Mouse (Mus musculus): Measurements from ENCODE around the gene Olfr64. TPM values are rescaled to one million over a fixed set of nuclear protein-coding genes. Genes with fewer than 3 reads are reported as not detected.

Gene Olfr64
- polyA plus RNA-seq, 1 experiment from 2014 or later, result not detected

DNA sequence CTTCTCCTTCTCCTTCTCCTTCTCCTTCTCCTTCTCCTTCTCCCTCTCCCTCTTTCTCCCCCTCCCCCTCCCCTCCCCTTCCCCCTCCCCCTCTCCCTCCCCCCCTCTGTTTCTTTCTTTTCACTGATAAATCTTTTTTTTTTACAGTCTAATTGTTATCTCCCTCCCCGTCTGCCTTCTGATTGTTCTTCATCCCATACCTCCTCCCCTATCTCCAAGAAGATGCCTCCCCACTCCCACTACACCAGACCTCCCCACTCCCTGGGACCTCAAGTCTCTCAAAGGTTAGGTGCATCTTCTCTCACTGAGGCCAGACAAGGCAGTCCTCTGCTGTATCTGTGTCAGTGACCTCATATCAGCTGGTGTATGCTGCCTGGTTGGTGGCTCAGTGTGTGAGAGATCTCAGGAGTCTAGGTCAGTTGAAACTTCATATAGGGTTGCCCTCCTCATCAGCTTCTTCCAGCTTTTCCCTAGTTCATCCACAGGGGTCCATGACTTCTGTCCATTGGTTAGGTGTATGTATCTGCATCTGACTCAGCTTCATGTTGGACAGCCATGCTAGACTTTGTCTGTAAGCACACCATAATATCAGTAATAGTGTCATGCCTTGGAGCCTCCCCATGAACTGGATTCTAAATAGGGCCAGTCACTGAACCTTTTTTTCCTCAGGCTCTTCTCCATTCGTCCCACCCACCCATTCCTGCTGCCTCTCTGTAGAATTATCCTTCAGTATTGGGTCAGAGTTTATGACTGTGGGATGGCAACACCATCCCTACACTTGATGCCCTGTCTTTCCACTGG, 49.6 kb downstream of the Olfr64 start:
- Histone ChIP-seq H3K4me2 (ENCODE audit: low read length) (no peak overlapping the region), H3K4me3 (ENCODE audit: low read depth, low read length) (no peak overlapping the region), H3K27ac (ENCODE audit: low read length) (no peak overlapping the region), H3K4me1 (ENCODE audit: control insufficient read depth, insufficient read depth, low read length) (no peaks in the 10 kb centered on the region), H3K36me3 (ENCODE audit: control insufficient read depth, insufficient read depth, low read length) (no peaks in the 10 kb centered on the region), H3K9me3 (replicated peaks; ENCODE audit: control insufficient read depth, low read length, poor library complexity, severe bottlenecking) (no peaks in the 10 kb centered on the region), H3K27me3 (ENCODE audit: control insufficient read depth, insufficient read depth, low read depth, low read length) (no peaks in the 10 kb centered on the region), H3K9ac (ENCODE audit: low read depth, low read length) (no peak overlapping the region)
- no peak for ATAC-seq
- WGBS, result 32% methylated on average over 1 of the region's 2 CpGs

- no peak within 1 kb of the TSS for H3K27ac ChIP-seq (ENCODE audit: low read length)
- no peak for ATAC-seq
- no peaks in the 10 kb centered on the region for H3K9me3 ChIP-seq (replicated peaks; ENCODE audit: control insufficient read depth, low read length, poor library complexity, severe bottlenecking)
- H3K27me3 ChIP-seq (ENCODE audit: control insufficient read depth, insufficient read depth, low read depth, low read length), result no peaks in the 10 kb centered on the region
- H3K9ac ChIP-seq (ENCODE audit: low read depth, low read length), result no peak within 1 kb of the TSS
- H3K36me3 ChIP-seq (ENCODE audit: control insufficient read depth, insufficient read depth, low read length), result no peaks in the 10 kb centered on the region
- no peak within 1 kb of the TSS for H3K4me2 ChIP-seq (ENCODE audit: low read length)
- 84% methylated on average over 2 of the region's 2 CpGs for WGBS
- no peaks in the 10 kb centered on the region for H3K4me1 ChIP-seq (ENCODE audit: control insufficient read depth, insufficient read depth, low read length)
- H3K4me3 ChIP-seq (ENCODE audit: low read depth, low read length), result no peak within 1 kb of the TSS
Measured at GRCm38 (mm10) chr7:103843034-103843433, 51.3 kb downstream of the Olfr64 start, which contains the start of gene Hbb-bh1. TSS of gene Hbb-bh1 (minus strand) at chr7:103843164.

GRCm38 (mm10) chr7:103840268-103840667, 54.0 kb downstream of the Olfr64 start, which contains the start of gene Hbb-bh2:
TSS of gene Hbb-bh2 (minus strand) at chr7:103840520.
- ATAC-seq, result no peak
- Histone ChIP-seq H3K27ac (ENCODE audit: low read length) (no peak within 1 kb of the TSS), H3K4me3 (ENCODE audit: low read depth, low read length) (no peak within 1 kb of the TSS), H3K4me1 (ENCODE audit: control insufficient read depth, insufficient read depth, low read length) (no peaks in the 10 kb centered on the region), H3K27me3 (ENCODE audit: control insufficient read depth, insufficient read depth, low read depth, low read length) (no peaks in the 10 kb centered on the region), H3K9ac (ENCODE audit: low read depth, low read length) (no peak within 1 kb of the TSS), H3K9me3 (replicated peaks; ENCODE audit: control insufficient read depth, low read length, poor library complexity, severe bottlenecking) (no peaks in the 10 kb centered on the region), H3K4me2 (ENCODE audit: low read length) (no peak within 1 kb of the TSS), H3K36me3 (ENCODE audit: control insufficient read depth, insufficient read depth, low read length) (no peaks in the 10 kb centered on the region)
- WGBS, result 67% methylated on average over 3 of the region's 3 CpGs

Other genes with a start within 250 kb of the Olfr64 start
- gene Olfr623, start 230.8 kb downstream of the Olfr64 start, polyA plus RNA-seq (2015; fragmentation: Nextera tagmentation; extraction: Ambion mirVana), result not detected in 2 replicates
- not detected in 2 replicates for gene Olfr624, start 223.3 kb downstream of the Olfr64 start, polyA plus RNA-seq (2015; fragmentation: Nextera tagmentation; extraction: Ambion mirVana)
- gene Olfr625-ps1, start 211.8 kb downstream of the Olfr64 start, polyA plus RNA-seq (2015; fragmentation: Nextera tagmentation; extraction: Ambion mirVana), result not detected in 2 replicates
- gene Olfr243, start 179.8 kb downstream of the Olfr64 start, polyA plus RNA-seq (2015; fragmentation: Nextera tagmentation; extraction: Ambion mirVana), result not detected in 2 replicates
- gene Olfr628, start 164.1 kb downstream of the Olfr64 start, polyA plus RNA-seq (2015; fragmentation: Nextera tagmentation; extraction: Ambion mirVana), result not detected in 2 replicates
- gene Olfr629, start 149.5 kb downstream of the Olfr64 start, polyA plus RNA-seq (2015; fragmentation: Nextera tagmentation; extraction: Ambion mirVana), result not detected in 2 replicates
- gene Olfr630, start 137.2 kb downstream of the Olfr64 start, polyA plus RNA-seq (2015; fragmentation: Nextera tagmentation; extraction: Ambion mirVana), result not detected in 2 replicates
- gene Olfr69, start 122.9 kb downstream of the Olfr64 start, polyA plus RNA-seq (2015; fragmentation: Nextera tagmentation; extraction: Ambion mirVana), result not detected in 2 replicates
- gene Olfr68, start 114.8 kb downstream of the Olfr64 start, polyA plus RNA-seq (2015; fragmentation: Nextera tagmentation; extraction: Ambion mirVana), result not detected in 2 replicates
- gene Olfr67, start 102.7 kb downstream of the Olfr64 start, polyA plus RNA-seq (2015; fragmentation: Nextera tagmentation; extraction: Ambion mirVana), result not detected in 2 replicates
- gene Hbb-bt, start 80.5 kb downstream of the Olfr64 start, polyA plus RNA-seq (2015; fragmentation: Nextera tagmentation; extraction: Ambion mirVana), result 1,229 and 1,369 TPM in 2 replicates
- 4,227 and 4,621 TPM in 2 replicates for gene Hbb-bs, start 66.4 kb downstream of the Olfr64 start, polyA plus RNA-seq (2015; fragmentation: Nextera tagmentation; extraction: Ambion mirVana)
- gene Hbb-bh2, start 54.0 kb downstream of the Olfr64 start, polyA plus RNA-seq (2015; fragmentation: Nextera tagmentation; extraction: Ambion mirVana), result not detected in 2 replicates
- not detected in 2 replicates for gene Hbb-bh1, start 51.3 kb downstream of the Olfr64 start, polyA plus RNA-seq (2015; fragmentation: Nextera tagmentation; extraction: Ambion mirVana)
- gene Hbb-y, start 41.3 kb downstream of the Olfr64 start, polyA plus RNA-seq (2015; fragmentation: Nextera tagmentation; extraction: Ambion mirVana), result 6.2 and 23.2 TPM in 2 replicates
- gene Olfr66, start 8.2 kb downstream of the Olfr64 start, polyA plus RNA-seq (2015; fragmentation: Nextera tagmentation; extraction: Ambion mirVana), result not detected in 2 replicates
- not detected in 2 replicates for gene Olfr65, start 9.0 kb upstream of the Olfr64 start, polyA plus RNA-seq (2015; fragmentation: Nextera tagmentation; extraction: Ambion mirVana)
- not detected in 2 replicates for gene Olfr631, start 34.3 kb upstream of the Olfr64 start, polyA plus RNA-seq (2015; fragmentation: Nextera tagmentation; extraction: Ambion mirVana)
- not detected in 2 replicates for gene Olfr632, start 39.9 kb upstream of the Olfr64 start, polyA plus RNA-seq (2015; fragmentation: Nextera tagmentation; extraction: Ambion mirVana)
- not detected in 2 replicates for gene Olfr633, start 50.0 kb upstream of the Olfr64 start, polyA plus RNA-seq (2015; fragmentation: Nextera tagmentation; extraction: Ambion mirVana)
- gene Olfr635, start 76.7 kb upstream of the Olfr64 start, polyA plus RNA-seq (2015; fragmentation: Nextera tagmentation; extraction: Ambion mirVana), result 0.03 TPM in 1 of 2 replicates, not detected in the other
- not detected in 2 replicates for gene Olfr638, start 104.3 kb upstream of the Olfr64 start, polyA plus RNA-seq (2015; fragmentation: Nextera tagmentation; extraction: Ambion mirVana)
- 0.04 TPM in 1 of 2 replicates, not detected in the other for gene Olfr639, start 122.8 kb upstream of the Olfr64 start, polyA plus RNA-seq (2015; fragmentation: Nextera tagmentation; extraction: Ambion mirVana)
- gene Olfr640, start 131.1 kb upstream of the Olfr64 start, polyA plus RNA-seq (2015; fragmentation: Nextera tagmentation; extraction: Ambion mirVana), result not detected in 2 replicates
- not detected in 2 replicates for gene Olfr641, start 141.0 kb upstream of the Olfr64 start, polyA plus RNA-seq (2015; fragmentation: Nextera tagmentation; extraction: Ambion mirVana)
- not detected in 2 replicates for gene Olfr642, start 158.2 kb upstream of the Olfr64 start, polyA plus RNA-seq (2015; fragmentation: Nextera tagmentation; extraction: Ambion mirVana)
- not detected in 2 replicates for gene 4930516K23Rik, start 167.0 kb upstream of the Olfr64 start, polyA plus RNA-seq (2015; fragmentation: Nextera tagmentation; extraction: Ambion mirVana)
- gene Olfr644, start 177.4 kb upstream of the Olfr64 start, polyA plus RNA-seq (2015; fragmentation: Nextera tagmentation; extraction: Ambion mirVana), result not detected in 2 replicates
- gene Olfr645, start 191.0 kb upstream of the Olfr64 start, polyA plus RNA-seq (2015; fragmentation: Nextera tagmentation; extraction: Ambion mirVana), result not detected in 2 replicates
- gene Olfr646, start 210.4 kb upstream of the Olfr64 start, polyA plus RNA-seq (2015; fragmentation: Nextera tagmentation; extraction: Ambion mirVana), result not detected in 2 replicates
- not detected in 2 replicates for gene Ubqln5, start 235.3 kb upstream of the Olfr64 start, polyA plus RNA-seq (2015; fragmentation: Nextera tagmentation; extraction: Ambion mirVana)
- not detected in 2 replicates for gene Olfr643, start 242.9 kb upstream of the Olfr64 start, polyA plus RNA-seq (2015; fragmentation: Nextera tagmentation; extraction: Ambion mirVana)
- not detected in 2 replicates for gene Ubqln3, start 248.8 kb upstream of the Olfr64 start, polyA plus RNA-seq (2015; fragmentation: Nextera tagmentation; extraction: Ambion mirVana)

All from midbrain, embryonic 16.5 days (tissue).